Mouse (Mus musculus) adrenal gland (tissue): ENCODE results near the gene Gins1.

Source experiments
- intact Hi-C: fragments of 180-260 bp; cut with DNase I; formaldehyde crosslinking; loops from one replicate; pipeline ENCODE4 v1.15.1; 2025

Gene Gins1

DNA sequence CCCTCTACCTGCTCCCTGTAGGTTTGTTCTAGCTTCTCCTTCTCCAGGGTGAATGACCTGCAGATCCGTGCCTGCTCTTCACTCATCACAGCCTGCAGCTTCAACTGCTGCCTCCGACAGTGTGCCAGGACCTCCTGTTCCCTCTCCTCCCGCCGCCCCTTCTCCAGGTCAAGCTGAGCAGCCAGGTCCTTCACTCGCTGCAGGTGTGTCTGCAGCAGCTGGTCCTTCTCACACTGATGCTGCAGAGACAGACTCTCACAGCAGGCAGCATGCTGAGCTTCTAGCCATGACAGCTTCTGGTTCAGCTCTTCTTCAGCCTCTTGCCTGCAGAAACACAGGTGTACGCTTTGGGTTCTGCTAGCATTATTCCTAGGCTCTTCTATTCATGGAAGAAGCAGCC is 44.9 kb downstream of the Gins1 start:
- intact Hi-C loops: no loop called here

DNA sequence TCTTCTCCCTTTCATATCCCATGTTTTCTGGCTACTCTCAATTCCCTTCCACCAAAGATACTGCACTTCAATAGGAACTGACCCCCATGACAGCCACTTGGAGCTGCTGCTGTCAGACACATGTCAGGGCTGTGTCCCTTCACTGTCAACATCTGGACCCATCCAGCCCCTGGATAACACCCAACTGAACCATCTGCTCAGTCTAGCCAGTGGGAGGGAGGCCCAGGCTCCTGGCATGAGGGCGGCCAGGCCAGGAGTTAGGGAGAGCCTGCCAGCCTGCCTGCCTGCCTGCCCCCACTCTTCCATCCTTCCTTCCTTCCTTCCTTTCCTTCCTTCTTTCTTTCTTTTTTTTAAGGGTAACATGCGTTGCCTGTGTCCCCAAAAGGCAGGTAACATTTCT is 46.0 kb downstream of the Gins1 start:
- intact Hi-C loops: no loop called here

DNA sequence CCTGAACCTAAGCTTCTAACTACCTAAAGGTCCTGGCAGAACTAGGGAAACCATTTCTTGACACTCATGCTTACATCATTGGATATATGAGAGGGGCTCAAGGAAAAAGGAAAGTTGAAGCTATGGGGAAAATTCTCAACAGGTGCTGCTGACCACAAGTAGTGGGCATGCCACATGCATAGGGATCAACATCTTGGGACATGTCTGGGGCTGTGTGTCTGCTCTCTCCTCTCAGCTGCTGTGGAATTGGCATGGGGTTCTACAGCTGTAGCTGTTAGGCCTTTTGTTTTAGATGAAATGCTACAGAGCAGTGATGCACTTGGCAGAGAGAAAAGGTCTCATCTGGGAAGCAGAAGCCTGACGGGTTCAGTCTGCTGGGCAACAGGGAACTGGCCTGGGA is 50.7 kb downstream of the Gins1 start:
- intact Hi-C loops: loop anchor here (5.0 kb wide), 1 partner anchor 41 kb away; no protein-coding TSS in a partner anchor

DNA sequence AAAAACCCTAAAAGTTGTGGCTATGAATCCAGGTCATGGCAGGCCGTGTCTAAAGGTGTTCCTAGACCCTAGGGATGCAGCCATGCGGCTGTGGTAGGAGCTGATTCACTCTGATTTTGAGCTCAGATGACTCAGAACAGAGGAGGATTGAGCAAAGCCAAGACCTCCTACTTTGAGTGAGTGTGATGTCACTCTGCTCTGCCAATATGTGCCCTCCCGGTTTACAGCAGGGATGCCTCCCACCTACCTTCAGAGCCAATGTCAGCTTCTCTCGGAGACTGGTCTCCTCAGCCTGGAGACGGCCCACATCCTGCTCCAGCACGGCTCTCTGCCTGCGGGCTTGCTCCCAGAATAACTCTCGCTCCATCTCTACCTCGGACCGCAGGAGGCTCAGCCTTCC is 54.3 kb downstream of the Gins1 start:
- intact Hi-C loops: loop anchor here (5.0 kb wide), 1 partner anchor 38 kb away; no protein-coding TSS in a partner anchor

DNA sequence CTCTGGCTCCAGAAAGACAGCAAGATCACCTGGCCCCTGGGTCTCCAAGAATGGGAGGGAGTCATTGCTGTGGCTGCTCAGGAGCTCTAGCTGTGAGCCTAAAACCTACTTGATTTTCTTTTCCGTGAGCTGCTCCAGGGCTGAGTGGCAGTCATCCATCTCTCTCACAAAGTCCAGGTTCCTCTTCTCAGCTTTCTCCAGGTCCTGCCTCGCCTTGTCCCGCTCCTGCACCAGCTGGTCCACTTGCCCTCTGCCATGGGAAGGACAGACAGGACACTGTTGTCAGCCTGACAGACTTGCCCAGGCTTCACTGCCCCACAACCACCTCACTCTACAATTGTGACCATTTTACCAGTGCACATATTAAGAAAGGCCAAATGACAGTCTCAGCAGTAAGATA is 58.0 kb downstream of the Gins1 start:
- intact Hi-C loops: no loop called here

DNA sequence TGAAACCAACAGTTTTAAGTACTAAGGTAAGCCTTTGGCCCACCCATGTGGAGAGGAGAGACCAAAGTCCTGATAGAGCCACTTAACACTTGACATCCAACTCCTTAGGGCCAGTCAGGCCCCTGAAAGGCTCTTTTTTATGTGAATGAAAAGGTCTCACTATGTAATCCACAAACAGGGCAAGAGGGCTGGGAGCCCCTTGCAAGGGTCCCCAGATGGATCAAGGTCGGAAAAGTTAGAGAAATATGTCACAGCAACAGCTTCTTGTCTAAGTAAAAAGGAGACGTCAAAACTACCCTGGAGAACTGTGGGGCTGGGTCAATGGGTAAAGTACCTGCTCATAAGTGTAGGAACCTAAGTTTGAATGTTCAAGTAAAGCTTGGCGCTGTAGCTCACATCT is 59.4 kb downstream of the Gins1 start:
- intact Hi-C loops: no loop called here

DNA sequence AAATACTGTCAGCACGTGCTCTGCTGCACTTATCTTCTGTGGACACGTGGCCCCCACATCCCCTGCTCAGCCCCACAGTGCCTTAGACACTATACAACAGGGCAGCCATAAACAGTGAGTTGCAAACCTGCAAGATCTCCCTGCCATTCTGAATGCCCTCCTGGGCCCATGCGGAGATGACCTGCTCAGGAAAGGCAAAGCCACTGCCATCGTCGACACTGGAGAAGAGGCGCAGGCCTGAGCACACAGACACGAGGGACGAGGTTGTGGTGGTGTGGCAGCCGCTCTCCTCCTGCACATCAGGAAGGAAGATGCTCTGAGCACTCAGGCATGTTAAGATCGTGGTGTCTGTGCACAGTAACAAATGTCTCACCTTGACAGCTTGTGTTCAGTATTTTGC is 60.8 kb downstream of the Gins1 start:
- intact Hi-C loops: no loop called here

DNA sequence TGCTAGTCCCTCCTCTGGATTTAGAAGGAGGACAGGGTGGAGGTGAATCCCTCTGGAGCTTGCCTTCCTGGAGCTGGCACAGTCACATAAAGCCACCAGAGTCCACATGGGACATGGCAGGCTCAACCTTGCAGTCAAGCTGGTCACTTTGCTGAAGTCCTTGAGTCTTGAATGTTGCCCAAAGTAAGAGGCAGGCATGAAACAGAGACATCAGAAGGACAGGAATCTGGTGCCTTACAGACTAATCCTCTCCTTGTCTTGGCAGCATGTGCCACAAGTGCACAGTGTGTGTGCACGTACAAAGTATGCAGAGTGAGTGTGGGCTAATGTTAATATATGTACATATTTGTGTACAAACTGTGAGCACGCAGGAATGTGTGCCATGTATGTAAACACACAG is 62.3 kb downstream of the Gins1 start:
- intact Hi-C loops: no loop called here

DNA sequence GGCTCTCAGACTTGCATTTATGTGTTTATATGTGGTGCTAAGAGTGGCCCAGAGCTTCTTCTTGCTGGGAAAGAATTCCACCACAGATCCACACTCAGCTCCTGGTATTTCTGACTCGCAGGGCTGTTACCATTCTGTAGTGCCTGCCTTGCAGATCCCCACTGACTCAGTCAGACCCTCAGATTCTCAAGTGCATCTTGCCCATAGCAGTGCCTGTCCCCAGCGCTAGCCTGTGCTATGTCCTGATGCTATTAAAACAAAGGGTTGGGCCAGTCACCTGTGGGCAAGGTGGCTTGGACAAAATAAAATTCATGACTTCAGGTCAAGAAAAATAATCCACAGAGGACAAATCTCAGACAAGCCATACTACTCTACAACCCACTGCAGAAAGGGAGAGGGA is 64.0 kb downstream of the Gins1 start:
- intact Hi-C loops: no loop called here

DNA sequence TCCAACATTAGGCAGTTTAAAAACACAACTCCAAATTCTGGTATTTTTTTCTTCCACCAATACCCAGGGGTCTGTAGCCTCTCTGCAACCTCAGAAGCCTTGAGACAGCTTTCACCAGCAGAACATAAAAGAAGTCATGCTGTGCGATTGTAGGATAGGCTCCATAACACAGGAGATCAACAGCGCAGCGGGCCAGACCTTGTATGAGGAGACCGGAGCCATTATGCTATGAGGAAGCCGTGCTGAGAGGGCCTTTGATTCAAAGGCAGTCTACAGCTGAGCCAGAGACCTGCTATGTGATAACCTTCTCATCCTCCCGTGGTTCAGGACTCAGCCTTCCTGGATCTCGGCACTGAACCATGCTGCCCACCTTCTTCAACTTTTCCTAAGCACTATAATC is 66.7 kb downstream of the Gins1 start:
- intact Hi-C loops: no loop called here

DNA sequence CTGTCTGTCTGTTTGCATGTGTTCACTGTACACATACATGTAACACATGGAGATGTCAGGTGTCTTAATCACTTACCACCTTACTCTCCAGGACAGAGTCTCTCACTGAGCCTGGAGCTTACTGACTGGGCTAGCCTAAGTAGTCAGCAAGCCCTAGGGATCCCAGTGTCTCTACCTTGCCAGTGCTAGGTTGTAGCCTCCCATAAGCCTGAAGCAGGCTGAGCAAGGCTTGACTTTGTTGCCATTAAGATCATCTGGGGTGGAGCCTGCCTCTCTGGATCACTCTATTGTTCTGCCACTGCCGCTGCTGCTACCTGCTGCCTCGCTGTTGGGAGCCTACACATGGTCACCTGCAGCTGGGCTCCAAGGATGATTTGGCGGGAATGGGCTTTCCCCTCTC is 67.5 kb downstream of the Gins1 start:
- intact Hi-C loops: no loop called here

DNA sequence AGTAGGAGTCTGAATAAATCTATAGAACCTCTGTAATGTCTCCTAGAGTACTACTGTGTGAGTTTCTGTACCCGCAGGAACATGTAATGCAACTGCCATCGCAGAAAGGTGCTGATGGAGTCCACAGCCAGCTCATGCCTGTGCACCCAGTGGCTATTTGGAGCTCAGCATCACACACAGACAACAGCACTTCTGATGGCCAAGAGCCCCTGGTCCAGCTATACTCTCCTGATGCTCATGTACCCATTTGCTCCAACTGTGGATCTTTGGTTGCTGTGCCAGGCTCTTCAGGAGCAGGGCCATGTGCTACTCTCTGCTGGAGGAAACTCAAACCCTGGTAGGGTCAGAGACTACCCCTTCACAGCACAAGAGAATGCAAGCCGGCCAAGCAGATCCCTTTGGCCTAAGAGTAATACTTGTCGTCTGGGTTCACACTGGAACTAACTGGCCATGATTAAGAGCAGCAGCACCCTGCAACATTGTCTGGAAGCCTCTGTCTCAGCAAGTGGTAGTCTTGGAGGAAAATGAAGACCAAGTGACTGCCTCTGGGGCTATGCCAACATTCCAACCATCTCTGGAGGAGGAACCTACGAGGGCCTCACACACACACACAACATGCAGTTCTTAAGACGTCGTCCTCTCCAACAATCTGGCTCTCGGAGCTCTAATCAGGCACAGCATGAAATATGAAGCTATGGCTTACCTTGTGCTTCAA is 68.4 kb downstream of the Gins1 start:
- intact Hi-C loops: no loop called here

DNA sequence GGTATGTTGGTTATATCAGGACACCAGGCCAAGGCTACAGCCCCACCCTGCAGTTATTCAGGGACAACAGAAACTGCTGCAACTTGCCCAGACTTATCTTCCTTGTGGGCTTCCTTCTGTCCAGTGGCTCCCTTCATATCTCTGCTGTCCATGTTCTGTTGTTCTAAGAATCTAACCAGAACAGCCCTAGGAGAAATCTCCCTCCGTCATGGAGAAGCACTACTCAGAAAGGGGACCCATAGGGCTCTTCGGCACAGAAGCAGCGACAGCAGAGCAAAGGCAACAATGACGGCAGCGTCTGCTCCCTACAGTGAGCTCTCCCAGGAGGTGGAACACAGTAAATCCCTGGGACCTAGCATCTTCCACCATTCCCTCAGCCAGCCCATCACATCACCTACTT is 71.7 kb downstream of the Gins1 start:
- intact Hi-C loops: no loop called here

DNA sequence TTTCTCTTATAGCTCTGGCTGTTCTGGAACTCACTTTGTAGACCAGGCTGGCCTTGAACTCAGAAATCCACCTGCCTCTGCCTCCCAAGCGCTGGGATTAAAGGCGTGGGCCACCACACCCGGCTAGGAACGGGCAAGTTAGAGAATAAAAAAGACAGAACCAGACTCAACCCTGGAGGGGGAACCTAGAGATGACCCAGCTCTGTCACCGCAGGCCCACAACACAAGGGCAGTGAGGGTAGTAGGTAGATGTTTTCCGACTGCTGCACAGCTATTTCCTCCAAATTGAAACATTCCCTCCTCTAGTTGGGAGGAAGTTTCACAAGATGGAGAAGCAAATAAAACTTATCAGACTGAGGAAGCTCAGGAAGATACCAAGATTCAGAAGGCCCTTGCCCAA is 72.5 kb downstream of the Gins1 start:
- intact Hi-C loops: no loop called here

DNA sequence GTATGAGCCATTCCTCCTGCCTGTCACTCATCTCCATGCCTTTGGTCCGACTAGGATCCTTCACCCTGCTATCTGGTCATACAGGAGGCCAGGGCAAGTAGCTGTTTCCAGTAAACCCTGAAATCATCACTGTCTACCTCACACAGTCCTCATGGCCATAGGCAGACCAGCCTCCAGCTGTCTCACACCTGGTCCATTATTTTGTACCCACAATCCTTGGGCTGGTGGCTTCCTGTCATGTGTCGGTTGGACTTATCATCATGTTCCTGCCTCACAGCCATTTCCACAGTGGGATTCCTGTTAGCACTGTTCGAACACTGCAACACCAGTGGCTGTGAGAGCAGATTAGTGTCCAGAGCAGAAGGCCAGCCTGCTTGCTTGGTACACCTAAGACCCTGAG is 73.6 kb downstream of the Gins1 start:
- intact Hi-C loops: no loop called here

DNA sequence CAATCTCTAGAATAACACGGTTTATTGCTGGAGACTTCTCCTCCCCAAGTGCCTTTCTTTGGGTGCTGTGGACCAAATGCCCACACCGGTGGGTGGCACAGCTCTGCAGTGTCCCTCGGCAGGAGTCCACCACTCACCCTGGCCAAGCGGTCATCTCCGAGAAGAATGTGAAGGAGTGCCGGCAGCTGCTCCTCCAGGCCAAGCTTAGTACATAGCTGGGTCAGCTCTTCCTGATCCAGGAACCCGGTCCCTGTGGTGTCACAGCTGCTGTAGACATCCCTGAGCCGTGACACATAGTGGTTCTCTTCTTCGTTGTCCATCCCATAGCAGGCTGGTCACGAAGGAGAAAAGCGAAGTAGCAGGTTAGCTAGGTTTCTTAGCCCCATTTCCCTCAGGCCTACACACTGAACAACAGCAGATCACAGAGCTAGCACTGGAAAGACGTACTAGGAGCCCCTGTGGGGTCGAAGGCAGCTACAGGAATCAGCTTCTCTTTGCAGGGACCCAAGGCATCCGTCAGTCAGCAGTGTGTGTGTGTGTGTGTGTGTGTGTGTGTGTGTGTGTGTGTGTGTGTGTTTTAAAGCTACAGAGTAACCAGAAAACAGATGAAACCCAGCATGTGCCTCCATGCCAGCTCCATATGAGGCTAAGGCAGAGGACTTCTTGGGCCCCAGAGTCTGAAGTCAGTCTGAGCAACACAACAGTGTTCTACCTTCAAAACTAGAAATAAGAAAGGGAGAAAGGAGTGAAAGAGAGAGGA is 74.8 kb downstream of the Gins1 start:
- intact Hi-C loops: no loop called here
